Mouse (Mus musculus): ENCODE results near the gene Wwtr1. TPM values are rescaled to one million over a fixed set of nuclear protein-coding genes. Genes with fewer than 3 reads are reported as not detected.

Wwtr1 gene
- polyA plus RNA-seq, 1 experiment from 2014 or later: 9.9 TPM

GRCm38 (mm10) chr3:57425089-57425730, 150.5 kb downstream of the Wwtr1 start, which contains the start of gene Tm4sf4:
Gene Tm4sf4, plus strand, starts transcription at chr3:57425314.
- no peak within 1 kb of the TSS for H3K27ac ChIP-seq (ENCODE audit: low read length)
- no peak for ATAC-seq
- no peaks in the 10 kb centered on the region for H3K27me3 ChIP-seq (replicated peaks; ENCODE audit: control insufficient read depth, insufficient read depth, low read length)
- H3K9me3 ChIP-seq (ENCODE audit: control insufficient read depth, low read length): no peaks in the 10 kb centered on the region
- H3K4me2 ChIP-seq (ENCODE audit: low read length): no peak within 1 kb of the TSS
- no peaks in the 10 kb centered on the region for H3K4me1 ChIP-seq (replicated peaks; ENCODE audit: control insufficient read depth, insufficient read depth, low read length)
- H3K36me3 ChIP-seq (ENCODE audit: control insufficient read depth, insufficient read depth): no peaks in the 10 kb centered on the region
- WGBS: 74% methylated on average over 10 of the region's 10 CpGs
- H3K4me3 ChIP-seq (replicated peaks; ENCODE audit: low read length): no peak within 1 kb of the TSS
- H3K9ac ChIP-seq (replicated peaks; ENCODE audit: low read depth, low read length): no peak within 1 kb of the TSS

- no peak overlapping the region for H3K27ac ChIP-seq (ENCODE audit: low read length)
- H3K4me2 ChIP-seq (ENCODE audit: low read length): no peak overlapping the region
- no peaks in the 10 kb centered on the region for H3K36me3 ChIP-seq (ENCODE audit: control insufficient read depth, insufficient read depth)
- no peaks in the 10 kb centered on the region for H3K9me3 ChIP-seq (ENCODE audit: control insufficient read depth, low read length)
- H3K4me3 ChIP-seq (replicated peaks; ENCODE audit: low read length): no peak overlapping the region
- no peak for ATAC-seq
- H3K27me3 ChIP-seq (replicated peaks; ENCODE audit: control insufficient read depth, insufficient read depth, low read length): no peaks in the 10 kb centered on the region
- no peaks in the 10 kb centered on the region for H3K4me1 ChIP-seq (replicated peaks; ENCODE audit: control insufficient read depth, insufficient read depth, low read length)
- WGBS: 100% methylated on average over 1 of the region's 1 CpGs
- H3K9ac ChIP-seq (replicated peaks; ENCODE audit: low read depth, low read length): no peak overlapping the region
Observed at GRCm38 (mm10) chr3:57420660-57421059, 155.1 kb downstream of the Wwtr1 start.

- H3K27ac ChIP-seq (ENCODE audit: low read length): no peak overlapping the region
- H3K27me3 ChIP-seq (replicated peaks; ENCODE audit: control insufficient read depth, insufficient read depth, low read length): no peaks in the 10 kb centered on the region
- H3K9me3 ChIP-seq (ENCODE audit: control insufficient read depth, low read length): no peaks in the 10 kb centered on the region
- no peak for ATAC-seq
- 80% methylated on average over 2 of the region's 2 CpGs for WGBS
- no peak overlapping the region for H3K4me3 ChIP-seq (replicated peaks; ENCODE audit: low read length)
- H3K4me1 ChIP-seq (replicated peaks; ENCODE audit: control insufficient read depth, insufficient read depth, low read length): no peaks in the 10 kb centered on the region
- no peaks in the 10 kb centered on the region for H3K36me3 ChIP-seq (ENCODE audit: control insufficient read depth, insufficient read depth)
- no peak overlapping the region for H3K4me2 ChIP-seq (ENCODE audit: low read length)
- no peak overlapping the region for H3K9ac ChIP-seq (replicated peaks; ENCODE audit: low read depth, low read length)
Observed at GRCm38 (mm10) chr3:57420233-57420632, 155.5 kb downstream of the Wwtr1 start.

- Histone ChIP-seq H3K9me3 (ENCODE audit: control insufficient read depth, low read length) (no peaks in the 10 kb centered on the region), H3K9ac (replicated peaks; ENCODE audit: low read depth, low read length) (no peak overlapping the region), H3K36me3 (ENCODE audit: control insufficient read depth, insufficient read depth) (no peaks in the 10 kb centered on the region), H3K27me3 (replicated peaks; ENCODE audit: control insufficient read depth, insufficient read depth, low read length) (no peaks in the 10 kb centered on the region), H3K4me3 (replicated peaks; ENCODE audit: low read length) (no peak overlapping the region), H3K4me1 (replicated peaks; ENCODE audit: control insufficient read depth, insufficient read depth, low read length) (no peaks in the 10 kb centered on the region), H3K27ac (ENCODE audit: low read length) (no peak overlapping the region), H3K4me2 (ENCODE audit: low read length) (no peak overlapping the region)
- ATAC-seq: no peak
- 89% methylated on average over 4 of the region's 4 CpGs for WGBS
Observed at GRCm38 (mm10) chr3:57411535-57411934, 164.2 kb downstream of the Wwtr1 start.

Small RNA genes within 50 kb of the gene (microRNA-seq; reads per million reads assigned to microRNA genes)
- not detected for gene Mir6377

Other genes starting within 250 kb of the Wwtr1 start
- not detected in 2 replicates for gene Tm4sf4, start 150.6 kb downstream of the Wwtr1 start, polyA plus RNA-seq (2015; fragmentation: Nextera tagmentation; extraction: Ambion mirVana)
- gene Commd2, start 75.8 kb upstream of the Wwtr1 start, polyA plus RNA-seq (2015; fragmentation: Nextera tagmentation; extraction: Ambion mirVana): 69.9 and 81.0 TPM in 2 replicates
- 0.09 and 0.11 TPM in 2 replicates for gene Ankub1, start 116.9 kb upstream of the Wwtr1 start, polyA plus RNA-seq (2015; fragmentation: Nextera tagmentation; extraction: Ambion mirVana)
- gene Rnf13, start 160.2 kb upstream of the Wwtr1 start, polyA plus RNA-seq (2015; fragmentation: Nextera tagmentation; extraction: Ambion mirVana): 90.1 and 94.1 TPM in 2 replicates

Data from forebrain, embryonic 16.5 days (tissue).